Mouse (Mus musculus) A20 (cell line): Measurements from ENCODE around the gene Cacng7.
"Not testable (repeated sequence)": the region's sequence is repeated elsewhere in the genome, so short reads cannot be mapped to it uniquely, and the experiment has no call there.

Experiments used
- DNase-seq: peaks from one replicate; pipeline ENCODE4 v3.0.0-alpha.2; 2011; ENCODE audit warnings: low read depth, low spot score

Cacng7 gene

GRCm38 (mm10) chr7:3389444-3390412, 57.0 kb downstream of the Cacng7 start:
- no peak for DNase-seq

- no peak for DNase-seq
Observed at GRCm38 (mm10) chr7:3390413-3391080, 57.8 kb downstream of the Cacng7 start, which contains the start of gene Cacng8. Cacng8 (plus strand) TSS chr7:3390683.

DNA sequence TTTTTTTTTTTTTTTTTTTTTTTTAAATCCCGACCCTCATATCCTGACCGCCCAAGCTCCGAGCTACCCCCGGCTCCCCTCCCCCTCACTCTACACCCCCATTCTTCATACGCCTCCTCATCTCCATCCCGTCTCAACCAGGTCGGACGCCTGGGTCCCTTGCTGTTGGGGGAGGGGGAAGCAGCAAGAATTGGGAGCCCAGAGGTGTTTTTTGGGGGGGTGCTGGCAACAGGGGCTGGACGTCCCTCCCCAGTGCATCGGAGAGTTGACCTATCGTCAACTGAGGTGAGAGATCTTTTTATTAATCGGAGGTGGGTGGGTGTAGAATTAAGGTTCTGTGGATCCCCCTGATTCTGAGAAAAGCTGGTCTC, 58.3 kb downstream of the Cacng7 start:
- DNase-seq = no peak

DNA sequence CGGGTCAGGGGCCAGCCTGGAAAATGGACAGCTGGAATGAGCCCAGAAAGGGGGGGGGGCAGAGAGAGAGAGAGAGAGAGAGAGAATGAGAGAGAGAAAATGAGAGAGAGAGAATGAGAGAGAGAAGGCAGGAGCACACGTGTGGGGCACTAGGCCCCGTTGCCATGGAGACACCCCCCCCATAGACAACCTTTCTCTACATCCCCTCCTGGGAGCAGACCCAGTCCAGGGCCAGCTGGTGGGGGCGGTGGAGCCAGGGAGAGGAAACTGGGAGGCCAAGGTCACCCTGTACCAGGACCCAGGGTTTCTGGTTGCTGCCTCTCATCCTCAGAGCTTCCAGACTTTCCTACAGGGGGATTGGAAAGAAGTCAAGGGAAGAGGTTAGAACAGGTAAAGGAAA, 59.1 kb downstream of the Cacng7 start:
- DNase-seq = no peak

- no peak for DNase-seq
Observed at GRCm38 (mm10) chr7:3397355-3397754, 64.6 kb downstream of the Cacng7 start.

DNA sequence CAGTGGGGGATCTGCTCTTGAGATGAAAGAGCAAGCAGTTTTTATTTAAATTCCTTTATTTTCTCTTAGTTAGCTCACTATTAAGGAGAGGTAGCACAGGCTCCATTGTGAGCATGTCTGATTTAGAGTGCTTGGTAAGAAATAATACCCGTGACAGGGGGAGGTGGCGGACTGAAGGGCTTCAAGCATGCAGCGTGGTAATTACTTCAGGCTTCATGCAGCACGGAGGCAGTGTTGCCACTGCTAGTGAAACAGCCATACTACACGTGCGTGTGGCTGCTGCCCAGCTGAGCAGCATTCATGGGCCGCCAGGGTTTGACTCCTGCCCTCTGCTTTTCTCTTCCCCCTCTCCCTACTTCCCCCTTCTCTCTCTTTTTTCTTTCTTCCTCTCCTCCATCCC, 65.0 kb downstream of the Cacng7 start:
- no peak for DNase-seq

DNA sequence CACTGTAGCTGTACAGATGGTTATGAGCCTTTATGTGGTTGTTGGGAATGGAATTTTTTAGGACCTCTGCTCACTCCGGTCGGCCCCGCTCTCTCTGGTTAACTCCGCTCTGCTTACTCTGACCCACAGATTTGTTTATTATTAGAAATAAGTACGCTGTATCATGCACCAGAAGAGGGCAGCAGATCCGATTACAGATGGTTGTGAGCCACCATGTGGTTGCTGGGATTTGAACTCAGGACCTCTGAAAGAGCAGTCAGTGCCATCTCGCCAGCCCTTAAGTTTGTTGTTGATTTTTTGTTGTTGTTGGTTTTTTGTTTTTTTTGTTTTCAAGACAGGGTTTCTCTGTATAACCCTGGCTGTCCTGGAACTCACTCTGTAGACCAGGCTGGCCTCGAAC, 65.6 kb downstream of the Cacng7 start:
- DNase-seq = not testable (repeated sequence)

GRCm38 (mm10) chr7:3399937-3400336, 67.2 kb downstream of the Cacng7 start:
- DNase-seq = peak; percentile 43

DNA sequence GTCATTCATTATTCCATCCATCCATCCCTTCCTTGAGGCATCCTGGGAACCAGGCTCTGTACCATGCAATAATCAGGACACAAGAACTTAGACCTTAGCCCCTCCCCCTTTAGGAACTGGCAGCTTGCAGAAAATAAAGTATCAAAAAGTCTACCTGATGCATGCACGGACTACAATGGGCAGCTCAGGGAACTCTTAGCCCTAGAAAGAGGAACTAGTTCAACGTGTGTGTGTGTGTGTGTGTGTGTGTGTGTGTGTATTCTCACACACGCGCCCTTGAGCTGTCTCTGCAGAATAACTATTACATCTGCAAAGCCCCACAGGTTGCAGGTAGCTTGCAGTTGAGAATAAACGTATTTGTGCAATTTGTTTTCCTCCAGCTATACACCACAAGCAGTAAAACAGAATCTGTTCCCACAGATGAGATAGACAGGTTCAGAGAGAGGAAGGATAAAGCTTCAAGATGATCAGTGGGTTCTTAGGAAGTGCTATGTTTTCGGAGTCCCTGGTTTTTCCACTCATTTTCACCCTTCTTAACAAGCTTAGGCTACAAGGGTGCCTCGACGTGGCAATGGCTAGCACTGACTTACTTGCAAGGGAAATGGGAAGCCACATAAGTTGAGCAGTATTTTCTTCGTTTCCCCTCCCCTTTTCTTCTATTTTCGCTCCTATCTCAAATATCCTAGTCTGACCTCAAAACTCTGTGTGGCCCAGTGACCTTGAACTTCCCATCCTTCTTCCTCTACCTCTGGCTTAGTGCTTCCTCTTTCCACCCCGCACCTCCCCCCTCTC, 77.2 kb downstream of the Cacng7 start:
- peak; percentile 55 for DNase-seq

GRCm38 (mm10) chr7:3411160-3411941, 78.6 kb downstream of the Cacng7 start:
- DNase-seq = peak; percentile 96

- peak; percentile 85 for DNase-seq
Observed at GRCm38 (mm10) chr7:3412036-3412435, 79.3 kb downstream of the Cacng7 start.

DNA sequence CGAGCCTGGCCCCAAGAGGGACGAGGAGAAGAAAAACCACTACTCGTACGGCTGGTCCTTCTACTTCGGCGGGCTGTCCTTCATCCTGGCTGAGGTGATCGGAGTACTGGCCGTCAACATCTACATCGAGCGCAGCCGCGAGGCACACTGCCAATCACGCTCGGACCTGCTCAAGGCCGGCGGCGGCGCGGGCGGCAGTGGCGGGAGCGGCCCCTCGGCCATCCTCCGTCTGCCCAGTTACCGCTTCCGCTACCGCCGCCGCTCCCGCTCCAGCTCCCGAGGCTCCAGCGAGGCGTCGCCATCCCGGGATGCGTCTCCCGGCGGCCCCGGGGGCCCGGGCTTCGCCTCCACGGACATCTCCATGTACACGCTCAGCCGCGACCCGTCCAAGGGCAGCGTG, 82.1 kb downstream of the Cacng7 start:
- DNase-seq = peak; percentile 51

- peak; percentile 32 for DNase-seq
Observed at GRCm38 (mm10) chr7:3415378-3415777, 82.6 kb downstream of the Cacng7 start.
